Mouse (Mus musculus): ENCODE measurements around the gene Myh10.
A peak's percentile ranks its signal among the peaks of the same experiment; 100 is the strongest.

The Myh10 gene

GRCm38 (mm10) chr11:68691321-68692009 is at the start of gene Myh10:
TSS of gene Myh10 (plus strand) at chr11:68691559.
- DNase-seq (ENCODE audit: low spot score), result peak; percentile 100

- DNase-seq (ENCODE audit: low spot score), result no peak
Observed at GRCm38 (mm10) chr11:68644781-68645180, 46.6 kb upstream of the Myh10 start.

GRCm38 (mm10) chr11:68647808-68648207 is 43.6 kb upstream of the Myh10 start:
- no peak for DNase-seq (ENCODE audit: low spot score)

GRCm38 (mm10) chr11:68648385-68649148 is 42.8 kb upstream of the Myh10 start:
- DNase-seq (ENCODE audit: low spot score), result no peak

- DNase-seq (ENCODE audit: low spot score), result no peak
Observed at GRCm38 (mm10) chr11:68651518-68651917, 39.8 kb upstream of the Myh10 start.

GRCm38 (mm10) chr11:68655524-68655923 is 35.8 kb upstream of the Myh10 start:
- no peak for DNase-seq (ENCODE audit: low spot score)

GRCm38 (mm10) chr11:68656887-68657685 is 34.3 kb upstream of the Myh10 start:
- peak; percentile 35 for DNase-seq (ENCODE audit: low spot score)

GRCm38 (mm10) chr11:68657811-68658210 is 33.5 kb upstream of the Myh10 start:
- DNase-seq (ENCODE audit: low spot score), result peak; percentile 61

GRCm38 (mm10) chr11:68665331-68665730 is 26.0 kb upstream of the Myh10 start:
- no peak for DNase-seq (ENCODE audit: low spot score)

- no peak for DNase-seq (ENCODE audit: low spot score)
Observed at GRCm38 (mm10) chr11:68666210-68666609, 25.1 kb upstream of the Myh10 start.

- DNase-seq (ENCODE audit: low spot score), result peak; percentile 36
Observed at GRCm38 (mm10) chr11:68672270-68672970, 18.9 kb upstream of the Myh10 start.

GRCm38 (mm10) chr11:68674071-68674470 is 17.3 kb upstream of the Myh10 start:
- DNase-seq (ENCODE audit: low spot score), result peak; percentile 42

GRCm38 (mm10) chr11:68674643-68675042 is 16.7 kb upstream of the Myh10 start:
- DNase-seq (ENCODE audit: low spot score), result no peak

- DNase-seq (ENCODE audit: low spot score), result peak; percentile 39
Observed at GRCm38 (mm10) chr11:68675274-68675673, 16.1 kb upstream of the Myh10 start.

GRCm38 (mm10) chr11:68681254-68681839 is 10.0 kb upstream of the Myh10 start:
- DNase-seq (ENCODE audit: low spot score), result no peak

GRCm38 (mm10) chr11:68682136-68682806 is 9.1 kb upstream of the Myh10 start:
- no peak for DNase-seq (ENCODE audit: low spot score)

- no peak for DNase-seq (ENCODE audit: low spot score)
Observed at GRCm38 (mm10) chr11:68686001-68686400, 5.4 kb upstream of the Myh10 start.

- no peak for DNase-seq (ENCODE audit: low spot score)
Observed at GRCm38 (mm10) chr11:68689304-68689703, 2.1 kb upstream of the Myh10 start.

GRCm38 (mm10) chr11:68690465-68690864 is 894 bp upstream of the Myh10 start:
- no peak for DNase-seq (ENCODE audit: low spot score)

- DNase-seq (ENCODE audit: low spot score), result no peak
Observed at GRCm38 (mm10) chr11:68692010-68692692, 792 bp downstream of the Myh10 start.
